Mouse (Mus musculus): ENCODE measurements around the gene Slc8a2. TPM values are rescaled to one million over a fixed set of nuclear protein-coding genes. Genes with fewer than 3 reads are reported as not detected.
A peak's percentile ranks its signal among the peaks of the same experiment; 100 is the strongest.

Gene Slc8a2
- total RNA-seq (2021): 100 to 1,000 TPM; 343 to 360 TPM
- long read RNA-seq, experiment 1, partial matches to known transcripts: 8 of 10 reads
- long read RNA-seq, experiment 1, other reads (novel, unspliced or antisense): 2 of 10 reads
- long read RNA-seq, experiment 2, full-length matches to known transcripts: 2 of 7 reads
- long read RNA-seq, experiment 2, partial matches to known transcripts: 1 of 7 reads
- long read RNA-seq, experiment 2, other reads (novel, unspliced or antisense): 4 of 7 reads

GRCm38 (mm10) chr7:16129421-16129845 is at the start of gene Slc8a2:
Gene Slc8a2, plus strand, starts transcription at chr7:16129826.
- intact Hi-C loops (cut with DNase I): no loop called here

DNA sequence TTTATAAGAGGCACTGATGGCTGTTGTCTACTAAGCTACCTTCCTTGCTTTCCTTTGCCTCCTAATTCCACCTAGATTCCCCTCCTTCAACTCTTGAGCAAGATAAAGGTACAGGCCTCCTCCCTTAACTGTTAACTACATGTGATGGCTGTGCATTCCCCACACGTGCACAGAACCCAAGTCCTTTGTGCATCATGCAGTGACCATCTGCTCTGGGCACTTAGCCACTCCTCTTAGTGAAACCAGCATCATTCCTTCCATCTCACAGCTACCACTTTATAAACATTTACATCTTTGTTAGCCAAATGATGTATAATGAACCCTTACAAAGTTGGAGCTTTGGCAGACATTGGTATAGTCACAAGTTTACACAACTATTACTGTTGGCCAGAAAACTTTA is 49.7 kb upstream of the Slc8a2 start:
- intact Hi-C loops (cut with DNase I): no loop called here
- DNase-seq (ENCODE audit: low spot score in 2 of 2): no peak

More at GRCm38 (mm10) chr7:16129421-16129845, at the start of gene Slc8a2:
- peak; percentile 92 to 94 for DNase-seq (ENCODE audit: low spot score in 2 of 2)

DNA sequence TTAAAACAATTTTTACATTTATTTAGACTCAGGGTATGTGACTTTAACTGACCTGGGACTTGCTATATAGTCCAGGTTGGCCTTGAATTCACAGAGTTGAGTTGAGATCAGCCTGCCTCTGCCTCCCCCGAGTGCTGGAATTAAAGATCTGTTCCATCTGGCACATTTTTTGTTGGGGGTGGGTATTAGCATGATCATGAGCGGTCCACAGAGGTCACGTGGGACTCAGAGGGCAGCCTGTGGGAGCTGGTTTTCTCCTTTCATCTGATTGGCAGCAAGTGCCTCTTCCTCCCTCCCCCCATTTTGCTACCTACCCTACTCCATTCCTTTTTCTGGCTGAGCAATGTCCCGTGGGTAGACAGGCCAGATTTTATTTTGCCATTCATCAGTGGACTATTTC is 49.0 kb upstream of the Slc8a2 start:
- intact Hi-C loops (cut with DNase I): no loop called here
- no peak for DNase-seq (ENCODE audit: low spot score in 2 of 2)

GRCm38 (mm10) chr7:16083361-16083760 is 46.3 kb upstream of the Slc8a2 start:
- DNase-seq (ENCODE audit: low spot score in 2 of 2): no peak
- intact Hi-C loops (cut with DNase I): no loop called here

DNA sequence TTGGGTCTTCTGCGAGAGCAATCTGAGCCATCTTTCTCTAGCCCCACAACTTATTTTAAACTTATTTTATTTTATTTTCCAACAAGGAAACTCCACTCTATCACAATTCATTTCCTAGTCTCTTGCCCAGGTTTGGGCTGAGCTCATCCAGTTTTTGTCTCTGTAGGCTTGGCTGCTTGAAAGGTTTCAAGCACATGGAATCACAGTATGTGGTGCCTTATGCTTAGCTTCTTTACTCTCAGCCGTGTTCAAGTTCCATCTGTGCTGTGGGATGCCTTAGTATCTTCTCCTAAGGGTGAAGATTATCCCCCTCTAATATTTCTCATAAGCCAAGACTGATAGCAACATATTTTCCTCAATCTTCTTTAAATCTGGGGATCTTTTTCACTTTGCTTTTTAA is 42.0 kb upstream of the Slc8a2 start:
- intact Hi-C loops (cut with DNase I): no loop called here
- DNase-seq (ENCODE audit: low spot score in 2 of 2): no peak

GRCm38 (mm10) chr7:16094592-16094991 is 35.0 kb upstream of the Slc8a2 start:
- intact Hi-C loops (cut with DNase I): loop anchor here (5.0 to 10.0 kb wide), 2 partner anchors 37 to 160 kb away; partner anchors contain the start of gene C5ar1
- no peak for DNase-seq (ENCODE audit: low spot score in 2 of 2)

GRCm38 (mm10) chr7:16098021-16099017 is 31.3 kb upstream of the Slc8a2 start, which contains the start of gene Napa:
Gene Napa, plus strand, starts transcription at chr7:16098458.
- peak; percentile 99 to 100 for DNase-seq (ENCODE audit: low spot score in 2 of 2)
- intact Hi-C loops (cut with DNase I): loop anchor here (2.0 to 10.0 kb wide), 2 partner anchors 54 to 156 kb away; partner anchors contain the start of gene C5ar1

DNA sequence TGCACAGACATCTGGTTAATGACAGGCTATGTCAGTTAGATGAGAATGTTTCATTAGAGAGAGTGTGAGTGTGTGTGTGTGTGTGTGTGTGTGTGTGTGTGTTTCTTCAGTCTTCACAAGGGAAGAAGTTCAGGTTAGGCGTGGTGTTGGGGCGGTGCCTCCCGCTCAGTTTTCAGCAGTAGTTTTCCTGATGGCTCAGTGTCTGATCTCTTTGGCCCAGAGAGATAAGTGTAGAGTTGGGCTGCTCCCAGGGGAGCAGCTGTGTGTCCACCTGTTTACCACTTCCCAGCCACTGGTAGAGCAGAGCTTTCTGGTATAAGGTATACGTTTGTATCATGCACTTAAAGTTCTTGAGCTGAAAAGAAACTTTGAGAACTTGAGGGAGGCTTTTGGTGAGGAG is 29.7 kb upstream of the Slc8a2 start:
- no peak for DNase-seq (ENCODE audit: low spot score in 2 of 2)
- intact Hi-C loops (cut with DNase I): loop anchor here (2.0 to 10.0 kb wide), 2 partner anchors 53 to 155 kb away; partner anchors contain the start of gene C5ar1

DNA sequence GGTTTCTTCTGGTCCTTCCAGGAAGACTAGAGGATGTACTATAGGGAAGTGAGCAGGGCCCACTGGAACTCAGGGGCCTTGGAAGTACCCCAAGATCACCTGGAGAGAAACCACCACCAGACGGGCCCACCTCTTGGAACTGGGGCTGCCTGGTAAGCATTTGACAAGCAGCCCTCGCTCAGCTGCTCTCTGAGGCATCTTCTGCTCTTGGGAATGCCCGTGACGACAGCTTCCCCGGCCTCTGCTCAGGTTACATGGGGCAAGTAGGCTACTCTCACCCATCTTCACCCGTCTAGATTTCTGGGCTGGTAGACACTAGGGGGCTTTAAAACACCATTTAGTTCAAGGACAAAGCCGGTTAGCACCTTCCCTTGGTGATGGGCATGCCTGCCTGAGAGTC is 28.5 kb upstream of the Slc8a2 start:
- intact Hi-C loops (cut with DNase I): no loop called here
- no peak for DNase-seq (ENCODE audit: low spot score in 2 of 2)

- DNase-seq (ENCODE audit: low spot score in 2 of 2): no peak
- intact Hi-C loops (cut with DNase I): no loop called here
Observed at GRCm38 (mm10) chr7:16101726-16102475, 27.7 kb upstream of the Slc8a2 start.

GRCm38 (mm10) chr7:16102686-16103226 is 26.9 kb upstream of the Slc8a2 start:
- intact Hi-C loops (cut with DNase I): no loop called here
- no peak for DNase-seq (ENCODE audit: low spot score in 2 of 2)

GRCm38 (mm10) chr7:16103760-16104159 is 25.9 kb upstream of the Slc8a2 start:
- peak; percentile 75 to 84 for DNase-seq (ENCODE audit: low spot score in 2 of 2)
- intact Hi-C loops (cut with DNase I): no loop called here

- intact Hi-C loops (cut with DNase I): no loop called here
Observed at GRCm38 (mm10) chr7:16104611-16105388, 24.8 kb upstream of the Slc8a2 start.

DNA sequence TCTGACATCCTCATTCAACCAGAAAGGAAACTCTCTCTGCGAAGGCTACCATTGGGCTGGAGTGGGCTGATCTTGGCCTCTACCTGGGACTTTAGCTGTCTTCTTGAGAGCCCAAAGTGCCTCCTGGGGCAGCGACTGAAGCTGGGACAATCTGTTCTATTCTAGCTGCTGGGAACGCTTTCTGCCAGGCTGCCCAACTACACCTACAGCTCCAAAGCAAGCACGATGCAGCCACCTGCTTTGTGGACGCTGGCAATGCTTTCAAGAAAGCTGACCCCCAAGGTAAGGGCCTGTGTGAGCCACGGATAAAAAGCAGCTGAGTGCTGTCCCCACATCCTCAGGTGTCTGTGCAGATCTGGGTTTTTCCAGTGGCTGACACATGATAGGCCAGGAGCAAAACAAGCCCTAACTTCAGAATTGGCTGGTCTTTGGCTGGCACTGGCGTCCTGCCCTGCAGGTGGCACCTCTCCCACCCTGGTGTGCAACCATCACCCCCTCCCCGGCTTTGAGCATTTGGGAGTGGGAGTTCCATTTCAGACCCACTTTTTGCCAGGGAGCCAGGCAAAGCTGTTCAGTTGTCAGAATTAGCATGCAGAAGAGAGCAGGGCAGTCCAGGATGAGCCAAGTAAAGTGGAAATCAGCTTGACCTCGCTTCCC is 20.6 kb upstream of the Slc8a2 start:
- DNase-seq (ENCODE audit: low spot score in 2 of 2): no peak
- intact Hi-C loops (cut with DNase I): no loop called here

More at GRCm38 (mm10) chr7:16104611-16105388, 24.8 kb upstream of the Slc8a2 start:
- no peak for DNase-seq (ENCODE audit: low spot score in 2 of 2)

GRCm38 (mm10) chr7:16110158-16110557 is 19.5 kb upstream of the Slc8a2 start:
- intact Hi-C loops (cut with DNase I): no loop called here
- DNase-seq (ENCODE audit: low spot score in 2 of 2): no peak

- intact Hi-C loops (cut with DNase I): no loop called here
Observed at GRCm38 (mm10) chr7:16111284-16112090, 18.1 kb upstream of the Slc8a2 start.

DNA sequence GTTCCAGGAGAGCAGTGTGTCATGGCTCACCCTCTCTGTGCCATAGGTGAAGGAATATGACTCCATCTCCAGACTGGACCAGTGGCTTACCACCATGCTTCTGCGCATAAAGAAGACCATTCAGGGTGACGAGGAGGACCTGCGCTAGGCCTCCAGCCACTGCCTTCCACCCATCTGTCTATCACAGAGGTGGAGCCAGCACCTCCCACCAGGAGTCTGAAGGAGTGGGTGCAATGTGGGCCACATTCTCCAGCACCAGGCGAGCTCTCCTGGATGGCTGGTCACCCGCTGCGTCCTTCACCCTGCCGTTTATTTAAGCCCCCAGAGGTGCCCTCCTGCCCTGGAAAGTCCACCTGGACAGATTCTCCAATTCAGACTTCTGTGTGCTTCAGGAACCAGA is 13.2 kb upstream of the Slc8a2 start:
- intact Hi-C loops (cut with DNase I): no loop called here
- no peak for DNase-seq (ENCODE audit: low spot score in 2 of 2)

More at GRCm38 (mm10) chr7:16111284-16112090, 18.1 kb upstream of the Slc8a2 start:
- DNase-seq (ENCODE audit: low spot score in 2 of 2): no peak
